Mouse (Mus musculus): ENCODE data around the gene Chad.

Chad gene

GRCm38 (mm10) chr11:94566534-94566933 is 1.7 kb downstream of the Chad start:
- DNase-seq: no peak

GRCm38 (mm10) chr11:94567326-94567725 is 2.5 kb downstream of the Chad start:
- no peak for DNase-seq

GRCm38 (mm10) chr11:94570612-94571011 is 5.8 kb downstream of the Chad start:
- no peak for DNase-seq

- DNase-seq: no peak
These were observed 7.0 kb downstream of the Chad start for GRCm38 (mm10) chr11:94571850-94572249.

GRCm38 (mm10) chr11:94574560-94574959 is 9.7 kb downstream of the Chad start:
- no peak for DNase-seq

- DNase-seq: no peak
These were observed 10.2 kb downstream of the Chad start for GRCm38 (mm10) chr11:94575036-94575435.

GRCm38 (mm10) chr11:94576361-94576760 is 11.5 kb downstream of the Chad start:
- peak; percentile 9 for DNase-seq

GRCm38 (mm10) chr11:94580111-94580740 is 15.4 kb downstream of the Chad start:
- DNase-seq: no peak

- DNase-seq: no peak
These were observed 20.2 kb downstream of the Chad start for GRCm38 (mm10) chr11:94585091-94585490.

- no peak for DNase-seq
These were observed 22.7 kb downstream of the Chad start for GRCm38 (mm10) chr11:94587511-94587910.

- DNase-seq: no peak
These were observed 31.5 kb downstream of the Chad start for GRCm38 (mm10) chr11:94596311-94596852.

- DNase-seq: no peak
These were observed 32.5 kb downstream of the Chad start for GRCm38 (mm10) chr11:94597319-94597718.

- DNase-seq: no peak
These were observed 33.7 kb downstream of the Chad start for GRCm38 (mm10) chr11:94598437-94599120.

GRCm38 (mm10) chr11:94600447-94600846 is 35.6 kb downstream of the Chad start:
- no peak for DNase-seq

GRCm38 (mm10) chr11:94601321-94602281 is 36.8 kb downstream of the Chad start, which contains the start of gene Acsf2:
Gene Acsf2 (minus strand): TSS chr11:94601871.
- DNase-seq: peak; percentile 26

GRCm38 (mm10) chr11:94602356-94602955 is 37.6 kb downstream of the Chad start:
- no peak for DNase-seq

GRCm38 (mm10) chr11:94610744-94611740 is 46.2 kb downstream of the Chad start:
- no peak for DNase-seq

- no peak for DNase-seq
These were observed 49.8 kb downstream of the Chad start for GRCm38 (mm10) chr11:94614603-94615002.

- DNase-seq: no peak
These were observed 50.6 kb downstream of the Chad start for GRCm38 (mm10) chr11:94615494-94615893.

GRCm38 (mm10) chr11:94617646-94618045 is 52.8 kb downstream of the Chad start:
- DNase-seq: no peak
